In the genomic region with DNA sequence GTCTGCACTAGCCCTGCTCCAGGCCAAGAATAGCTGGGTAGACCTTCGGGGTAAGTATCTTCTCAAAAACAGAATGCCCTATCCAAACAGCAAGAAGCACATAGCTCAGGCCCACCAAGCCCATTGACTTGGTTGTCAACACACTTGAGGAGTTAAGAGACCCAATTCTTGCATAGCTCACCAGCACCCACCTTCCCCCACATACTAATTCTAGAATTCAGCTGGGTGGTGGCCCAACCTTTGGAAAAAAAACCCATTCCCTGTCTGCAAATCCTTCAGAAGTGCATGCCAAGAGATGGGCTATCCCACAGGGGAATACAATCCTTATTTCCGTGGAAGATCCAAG, we compare ENCODE assay signal across 8 mouse cellular contexts. TPM values are rescaled to one million over a fixed set of nuclear protein-coding genes. Genes with fewer than 3 reads are reported as not detected.
A peak's percentile ranks its signal among the peaks of the same experiment; 100 is the strongest.
DNase-seq lines count a peak whose midpoint lies in the region; ATAC-seq and TF ChIP-seq lines count a peak whose summit lies in the region.

No protein-coding gene starts in this region.

- peaks cover 1% of the 10 kb centered on the region for H3K27me3 ChIP-seq in cerebellum, adult 2 months (ENCODE audit: control insufficient read depth, insufficient read depth, low read length)
- peaks cover 27% of the 10 kb centered on the region for H3K27me3 ChIP-seq in lung, embryonic 14.5 days (ENCODE audit: insufficient read depth, low read length)
- H3K27me3 ChIP-seq in limb, embryonic 13.5 days, result peaks cover 37% of the 10 kb centered on the region
- H3K27me3 ChIP-seq in stomach, embryonic 14.5 days (ENCODE audit: control insufficient read depth, insufficient read depth, low read length), result no peaks in the 10 kb centered on the region

- H3K36me3 ChIP-seq in lung, embryonic 14.5 days (ENCODE audit: insufficient read depth), result no peaks in the 10 kb centered on the region
- no peaks in the 10 kb centered on the region for H3K36me3 ChIP-seq in limb, embryonic 13.5 days
- no peaks in the 10 kb centered on the region for H3K36me3 ChIP-seq in stomach, embryonic 14.5 days (ENCODE audit: control insufficient read depth, insufficient read depth, low read length)

- WGBS in cerebellum, adult 2 months, result 24% methylated on average over 2 of the region's 2 CpGs
- 41% methylated on average over 2 of the region's 2 CpGs for WGBS in lung, embryonic 14.5 days
- 54% methylated on average over 2 of the region's 2 CpGs for WGBS in limb, embryonic 13.5 days
- 52% methylated on average over 2 of the region's 2 CpGs for WGBS in stomach, embryonic 14.5 days

- peak overlapping the region; percentile 34 for H3K4me3 ChIP-seq in cerebellum, adult 2 months (replicated peaks; ENCODE audit: insufficient read depth, low read depth, low read length)
- peak overlapping the region; percentile 61 for H3K4me3 ChIP-seq in lung, embryonic 14.5 days (ENCODE audit: low read depth, low read length)
- H3K4me3 ChIP-seq in limb, embryonic 13.5 days, result peak overlapping the region; percentile 78
- 0 out of 2 replicates have a peak overlapping the region, but pooled peaks have one; percentile 67 for H3K4me3 ChIP-seq in stomach, embryonic 14.5 days (ENCODE audit: low read depth, low read length)

- peak overlapping the region; percentile 98 for H3K4me2 ChIP-seq in lung, embryonic 14.5 days
- H3K4me2 ChIP-seq in limb, embryonic 13.5 days (replicated peaks), result peak overlapping the region; percentile 97
- peak overlapping the region; percentile 98 for H3K4me2 ChIP-seq in stomach, embryonic 14.5 days (replicated peaks; ENCODE audit: low read depth, low read length)

- H3K4me1 ChIP-seq in cerebellum, adult 2 months (ENCODE audit: control insufficient read depth, insufficient read depth, low read length), result no peaks in the 10 kb centered on the region
- no peaks in the 10 kb centered on the region for H3K4me1 ChIP-seq in lung, embryonic 14.5 days (ENCODE audit: insufficient read depth)
- H3K4me1 ChIP-seq in limb, embryonic 13.5 days, result peaks cover 13% of the 10 kb centered on the region; the same call in 1 of the 2 replicates
- H3K4me1 ChIP-seq in stomach, embryonic 14.5 days (ENCODE audit: control insufficient read depth, insufficient read depth, low read length), result no peaks in the 10 kb centered on the region

- no peak for ATAC-seq in lung, embryonic 14.5 days (ENCODE audit: insufficient read depth)
- no peak for ATAC-seq in limb, embryonic 13.5 days (ENCODE audit: low FRiP score, low read depth)
- no peak for ATAC-seq in stomach, embryonic 14.5 days (ENCODE audit: insufficient number of reproducible peaks, insufficient read depth, low FRiP score, low read depth)

- H3K27ac ChIP-seq in cerebellum, adult 2 months (ENCODE audit: insufficient read depth, low read length), result no peak overlapping the region
- no peak overlapping the region for H3K27ac ChIP-seq in lung, embryonic 14.5 days (ENCODE audit: low read depth)
- no peak overlapping the region for H3K27ac ChIP-seq in limb, embryonic 13.5 days
- H3K27ac ChIP-seq in stomach, embryonic 14.5 days (ENCODE audit: low read length), result no peak overlapping the region

- TF ChIP-seq CTCF in cerebellum, adult 2 months (IDR thresholded peaks at IDR 0.05; ENCODE audit: borderline replicate concordance, insufficient read depth, low read depth, low read length), result no peak
- TF ChIP-seq CTCF in lung, embryonic 14.5 days (IDR thresholded peaks at IDR 0.05; ENCODE audit: low read depth), result no peak

- no peak for DNase-seq in cerebellum, adult 2 months
- DNase-seq in cerebellum, adult 9-11 months, result no peak
- DNase-seq in lung, embryonic 14.5 days, result peak; percentile 3
- no peak for DNase-seq in lung, postnatal 4 days
- no peak for DNase-seq in urinary bladder, adult 2 months (ENCODE audit: low spot score)
- DNase-seq in cerebellum, adult 9-10 months, result no peak

- H3K9me3 ChIP-seq in lung, embryonic 14.5 days (ENCODE audit: low read depth, low read length), result no peaks in the 10 kb centered on the region
- no peaks in the 10 kb centered on the region for H3K9me3 ChIP-seq in limb, embryonic 13.5 days
- no peaks in the 10 kb centered on the region for H3K9me3 ChIP-seq in stomach, embryonic 14.5 days (ENCODE audit: control insufficient read depth, low read depth, low read length)

- H3K9ac ChIP-seq in lung, embryonic 14.5 days, result peak overlapping the region; percentile 57; the same call in 1 of the 2 replicates
- H3K9ac ChIP-seq in limb, embryonic 13.5 days, result peak overlapping the region; percentile 75; the same call in 1 of the 2 replicates
- H3K9ac ChIP-seq in stomach, embryonic 14.5 days (replicated peaks; ENCODE audit: low read depth, low read length), result no peak overlapping the region

- TF ChIP-seq POLR2A in cerebellum, adult 2 months (IDR thresholded peaks at IDR 0.05; ENCODE audit: borderline replicate concordance, insufficient read depth, low read length), result no peak

RNA-seq across cellular contexts. Expression of a gene that starts 26.7 kb away (rescaled TPM):
- 19.9 and 24.2 TPM in 2 replicates for polyA plus RNA-seq in cerebellum, adult 2 months (2012; rRNA removed)
- 3.4 and 4.3 TPM in 2 replicates for polyA plus RNA-seq in lung, embryonic 14.5 days (2014; fragmentation: Nextera tagmentation; extraction: Ambion mirVana)
- 2.7 and 3.5 TPM in 2 replicates for polyA plus RNA-seq in limb, embryonic 13.5 days (2015; fragmentation: Nextera tagmentation; extraction: Ambion mirVana)
- polyA plus RNA-seq in stomach, embryonic 14.5 days (2014; fragmentation: Nextera tagmentation; extraction: Ambion mirVana), result 5.5 and 7.8 TPM in 2 replicates
- 2.1 TPM in 2 replicates for polyA plus RNA-seq in urinary bladder, adult 2 months (2012; rRNA removed)
